Mouse (Mus musculus) stomach, embryonic 16.5 days (tissue): ENCODE data around the gene Galntl5. TPM values are rescaled to one million over a fixed set of nuclear protein-coding genes. Genes with fewer than 3 reads are reported as not detected.

Source experiments
- ATAC-seq: fragments of 200-750 bp; cut with Nextera tagmentation; 2 replicates; pipeline ENCODE4 v1.8.0; 2017; ENCODE audit warnings: moderate number of reproducible peaks, moderate TSS enrichment; ENCODE audit not compliant: insufficient read depth, low FRiP score
- H3K27ac ChIP-seq: fragments of 300-500 bp; sonication (generic); 2 replicates; pipeline ENCODE4 v1.5.1; 2014; ENCODE audit warnings: low read length
- H3K27me3 ChIP-seq: fragments of 300-500 bp; sonication (generic); 2 replicates; pipeline ENCODE4 v1.6.1; 2014; ENCODE audit warnings: low read length, control low read depth, mixed read lengths; ENCODE audit not compliant: control insufficient read depth, insufficient read depth
- H3K36me3 ChIP-seq: fragments of 300-500 bp; sonication (generic); 2 replicates; pipeline ENCODE4 v1.6.1; 2014; ENCODE audit warnings: low read length; ENCODE audit not compliant: control insufficient read depth, insufficient read depth
- H3K4me1 ChIP-seq: fragments of 300-500 bp; sonication (generic); 2 replicates; pipeline ENCODE4 v1.6.1; 2014; ENCODE audit warnings: low read length, control low read depth, mixed read lengths; ENCODE audit not compliant: control insufficient read depth, insufficient read depth
- H3K4me2 ChIP-seq: fragments of 300-500 bp; sonication (generic); 2 replicates; pipeline ENCODE4 v1.6.1; 2014; ENCODE audit warnings: low read depth, low read length, mixed read lengths
- H3K4me3 ChIP-seq: fragments of 300-500 bp; sonication (generic); replicated peaks from 2 replicates; pipeline ENCODE4 v1.5.1; 2014; ENCODE audit warnings: mild to moderate bottlenecking, low read length
- H3K9ac ChIP-seq: fragments of 300-500 bp; sonication (generic); 2 replicates; pipeline ENCODE4 v1.6.1; 2014; ENCODE audit warnings: low read length
- H3K9me3 ChIP-seq: fragments of 300-500 bp; sonication (generic); replicated peaks from 2 replicates; pipeline ENCODE4 v1.6.1; 2016; ENCODE audit warnings: low read length, control low read depth; ENCODE audit not compliant: control insufficient read depth
- WGBS: fragments of 180-500 bp; shearing (Covaris S2); extraction: QIAGEN DNeasy Blood & Tissue Kit; methylation state at CpG from one replicate; pipeline ENCODE4 v1.1.7; 2014; 5-methylcytosine and 5-hydroxymethylcytosine counted together
- microRNA-seq: library from miRNA; unstranded; fragments of <30 nt; microRNA quantifications from one replicate; pipeline ENCODE4, GENCODE M21; 2016
- polyA plus RNA-seq: library from polyadenylated mRNA; unstranded; fragments of >200 nt; fragmentation: Nextera tagmentation; extraction: Ambion mirVana; gene quantifications from 2 replicates; pipeline ENCODE4 v1.2.1, GENCODE M21; 2015

Galntl5 gene
- polyA plus RNA-seq, 1 experiment from 2014 or later = not detected

DNA sequence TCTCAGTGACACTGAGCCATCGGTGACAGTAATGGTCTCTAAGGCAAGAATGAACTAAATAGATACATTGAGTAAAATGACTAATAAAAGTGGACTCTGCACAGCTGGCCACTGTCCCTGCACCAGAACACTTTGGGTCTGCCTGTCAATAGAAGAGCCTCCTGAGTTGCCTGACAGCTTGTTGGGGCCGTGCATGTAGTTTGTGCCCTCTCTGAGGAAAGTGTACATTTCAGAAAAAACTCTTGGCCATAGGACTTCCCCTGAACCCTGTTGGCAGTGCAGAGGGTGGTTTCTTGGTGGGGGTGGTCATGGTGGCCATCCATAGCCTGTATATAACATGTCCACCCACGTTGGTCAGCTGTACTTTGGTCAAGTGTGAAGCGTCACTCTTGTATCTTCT is 73.2 kb downstream of the Galntl5 start:
- WGBS = 91% methylated on average over 4 of the region's 4 CpGs
- H3K4me1 ChIP-seq = no peaks in the 10 kb centered on the region
- ATAC-seq = no peak
- no peaks in the 10 kb centered on the region for H3K27me3 ChIP-seq
- no peak overlapping the region for H3K4me2 ChIP-seq
- peaks cover 30% of the 10 kb centered on the region for H3K36me3 ChIP-seq
- H3K4me3 ChIP-seq = no peak overlapping the region
- no peak overlapping the region for H3K27ac ChIP-seq
- no peak overlapping the region for H3K9ac ChIP-seq
- H3K9me3 ChIP-seq = no peaks in the 10 kb centered on the region

- Histone ChIP-seq H3K36me3 (peaks cover 18% of the 10 kb centered on the region), H3K4me3 (no peak overlapping the region), H3K4me2 (no peak overlapping the region), H3K27me3 (no peaks in the 10 kb centered on the region), H3K27ac (no peak overlapping the region), H3K9me3 (no peaks in the 10 kb centered on the region), H3K4me1 (no peaks in the 10 kb centered on the region), H3K9ac (no peak overlapping the region)
- no peak for ATAC-seq
- 87% methylated on average over 2 of the region's 2 CpGs for WGBS
Measured at GRCm38 (mm10) chr5:25256686-25257085, 75.4 kb downstream of the Galntl5 start.

- Histone ChIP-seq H3K9ac (no peak overlapping the region), H3K27me3 (no peaks in the 10 kb centered on the region), H3K4me3 (no peak overlapping the region), H3K4me1 (no peaks in the 10 kb centered on the region), H3K27ac (no peak overlapping the region), H3K4me2 (no peak overlapping the region), H3K36me3 (peaks cover 20% of the 10 kb centered on the region), H3K9me3 (no peaks in the 10 kb centered on the region)
- ATAC-seq = no peak
- 80% methylated on average over 6 of the region's 6 CpGs for WGBS
Measured at GRCm38 (mm10) chr5:25261452-25261851, 80.2 kb downstream of the Galntl5 start.

DNA sequence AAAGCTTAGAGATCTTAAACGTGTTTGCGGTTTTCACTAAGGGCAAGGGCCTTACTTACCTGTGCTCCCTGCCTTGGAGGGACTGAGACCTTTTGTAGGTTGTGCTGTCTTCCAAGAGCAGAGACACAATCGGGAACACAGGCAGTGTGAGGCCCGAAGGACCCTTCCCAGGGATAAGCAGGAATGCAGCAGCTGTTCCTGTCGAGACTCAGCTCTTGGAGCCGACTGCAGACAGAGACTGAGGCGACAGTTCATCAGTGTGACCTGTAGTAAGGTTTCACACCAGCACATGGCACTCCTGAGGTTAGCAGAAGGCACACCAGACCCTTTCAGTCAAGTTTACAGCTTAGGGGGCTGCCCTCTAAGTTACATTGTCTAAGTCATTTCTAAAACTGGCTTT is 81.0 kb downstream of the Galntl5 start:
- Histone ChIP-seq H3K27me3 (no peaks in the 10 kb centered on the region), H3K4me3 (no peak overlapping the region), H3K9me3 (no peaks in the 10 kb centered on the region), H3K36me3 (peaks cover 20% of the 10 kb centered on the region), H3K4me2 (no peak overlapping the region), H3K9ac (no peak overlapping the region), H3K4me1 (no peaks in the 10 kb centered on the region), H3K27ac (no peak overlapping the region)
- no peak for ATAC-seq
- 77% methylated on average over 7 of the region's 7 CpGs for WGBS

DNA sequence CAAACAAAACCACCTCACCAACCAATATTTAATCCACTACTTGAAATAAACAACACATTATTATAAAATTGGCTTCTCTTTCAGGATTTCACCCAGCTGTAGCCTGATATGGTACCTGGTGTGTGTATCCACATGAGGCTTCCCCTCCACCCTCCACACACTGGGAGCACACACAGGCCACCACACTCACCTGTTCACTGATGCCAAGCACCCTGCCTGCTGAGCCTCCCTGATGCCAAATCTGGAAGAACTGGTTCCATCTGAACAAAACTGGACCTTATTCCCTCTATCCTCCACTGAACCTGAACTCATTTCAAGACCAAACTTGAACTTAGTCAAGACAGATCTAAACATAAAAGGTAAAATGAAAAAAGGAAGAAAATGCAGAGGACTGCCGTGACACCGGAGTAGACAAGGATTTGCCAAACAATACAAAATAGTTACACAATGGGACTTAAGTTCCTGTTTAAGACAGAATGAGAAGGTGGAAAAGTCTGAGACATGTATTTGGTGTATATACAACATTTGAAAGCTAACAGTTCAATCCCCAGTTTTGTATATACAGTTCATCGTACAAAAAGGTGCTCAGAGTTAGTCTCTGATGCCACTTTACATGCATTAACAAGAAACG is 87.1 kb downstream of the Galntl5 start:
- H3K9ac ChIP-seq = no peak overlapping the region
- no peaks in the 10 kb centered on the region for H3K4me1 ChIP-seq
- no peaks in the 10 kb centered on the region for H3K9me3 ChIP-seq
- WGBS = 89% methylated on average over 4 of the region's 4 CpGs
- H3K4me3 ChIP-seq = no peak overlapping the region
- ATAC-seq = no peak
- no peak overlapping the region for H3K27ac ChIP-seq
- H3K36me3 ChIP-seq = peaks cover 15% of the 10 kb centered on the region
- H3K27me3 ChIP-seq = no peaks in the 10 kb centered on the region
- H3K4me2 ChIP-seq = no peak overlapping the region

Small RNA genes within 50 kb of the gene (microRNA-seq; reads per million reads assigned to microRNA genes)
- not detected for gene Gm26051

Other genes starting within 250 kb of the Galntl5 start
- gene Prkag2, start 80.8 kb upstream of the Galntl5 start, polyA plus RNA-seq = 42.5 and 43.7 TPM in 2 replicates
- gene Galnt11, start 40.4 kb downstream of the Galntl5 start, polyA plus RNA-seq = 38.4 and 41.1 TPM in 2 replicates
- gene E130116L18Rik, start 41.7 kb downstream of the Galntl5 start, polyA plus RNA-seq = not detected in 2 replicates